Mouse (Mus musculus): Measurements from ENCODE around the gene Lct. TPM values are rescaled to one million over a fixed set of nuclear protein-coding genes. Genes with fewer than 3 reads are reported as not detected.

Lct gene
- polyA plus RNA-seq (2014; fragmentation: Illumina TruSeq; extraction: RNeasy Lipid Tissue Mini Kit (QIAGEN cat#74804); ENCODE audit: low read depth, low replicate concordance) = 0.18 TPM

GRCm38 (mm10) chr1:128328218-128328617, at the start of gene Lct:
TSS of gene Lct (minus strand) at chr1:128328318.

GRCm38 (mm10) chr1:128359554-128360376, 31.6 kb upstream of the Lct start, which contains the start of gene Mcm6:
TSS of gene Mcm6 (minus strand) at chr1:128359664.

GRCm38 (mm10) chr1:128243627-128243995, 84.5 kb downstream of the Lct start, which contains the start of gene Ubxn4:
TSS of gene Ubxn4 (plus strand) at chr1:128243964.

Other genes with a start within 250 kb of the Lct start
- 22.6 TPM for gene Zranb3, start 225.3 kb downstream of the Lct start, polyA plus RNA-seq (2014; fragmentation: Illumina TruSeq; extraction: RNeasy Lipid Tissue Mini Kit (QIAGEN cat#74804); ENCODE audit: low read depth, low replicate concordance)
- gene R3hdm1, start 225.0 kb downstream of the Lct start, polyA plus RNA-seq (2014; fragmentation: Illumina TruSeq; extraction: RNeasy Lipid Tissue Mini Kit (QIAGEN cat#74804); ENCODE audit: low read depth, low replicate concordance) = 559 TPM
- 164 TPM for gene Ubxn4, start 84.4 kb downstream of the Lct start, polyA plus RNA-seq (2014; fragmentation: Illumina TruSeq; extraction: RNeasy Lipid Tissue Mini Kit (QIAGEN cat#74804); ENCODE audit: low read depth, low replicate concordance)
- gene Mcm6, start 31.3 kb upstream of the Lct start, polyA plus RNA-seq (2014; fragmentation: Illumina TruSeq; extraction: RNeasy Lipid Tissue Mini Kit (QIAGEN cat#74804); ENCODE audit: low read depth, low replicate concordance) = 16.6 TPM
- 193 TPM for gene Dars, start 89.0 kb upstream of the Lct start, polyA plus RNA-seq (2014; fragmentation: Illumina TruSeq; extraction: RNeasy Lipid Tissue Mini Kit (QIAGEN cat#74804); ENCODE audit: low read depth, low replicate concordance)

Data from testis, adult 10 weeks (tissue).